ENCODE assay signal across 15 mouse cellular contexts in genomic region chr6:127921996-127922395, GRCm38 (mm10). TPM values are rescaled to one million over a fixed set of nuclear protein-coding genes. Genes with fewer than 3 reads are reported as not detected.
"Had no signal": no experiment of that assay in that cellular context is flagged by ENCODE, and none has a peak within 500 bp of the region (broad histone marks: within the 10 kb centered on the region; RNA-seq: fewer than 3 reads in every experiment).

No protein-coding gene starts in this region.

- H3K9ac ChIP-seq: liver, embryonic 12.5 days; liver, embryonic 14.5 days; lung, embryonic 14.5 days; midbrain, embryonic 12.5 days; midbrain, embryonic 15.5 days; neural tube, embryonic 12.5 days; stomach, embryonic 15.5 days had no signal

- DNase-seq: lung, embryonic 14.5 days; right cerebral cortex, postnatal 14 days; thymus, adult 2 months; thymus, postnatal 25 days; thymus, postnatal 4 days had no signal

- H3K4me3 ChIP-seq: liver, embryonic 12.5 days; megakaryocyte, embryonic 14.5 days; midbrain, embryonic 12.5 days; midbrain, embryonic 15.5 days; neural tube, embryonic 12.5 days; stomach, embryonic 15.5 days had no signal

- H3K27ac ChIP-seq: liver, embryonic 12.5 days; liver, embryonic 14.5 days; macrophage; midbrain, embryonic 12.5 days; midbrain, embryonic 15.5 days; neural tube, embryonic 12.5 days; stomach, embryonic 15.5 days; stomach, postnatal 0 days had no signal

- H3K36me3 ChIP-seq: liver, embryonic 12.5 days; midbrain, embryonic 12.5 days; midbrain, embryonic 15.5 days; stomach, embryonic 15.5 days had no signal

- ATAC-seq: liver, embryonic 12.5 days; midbrain, embryonic 15.5 days had no signal

- H3K4me2 ChIP-seq: liver, embryonic 12.5 days; lung, embryonic 14.5 days; midbrain, embryonic 12.5 days; midbrain, embryonic 15.5 days; neural tube, embryonic 12.5 days; stomach, embryonic 15.5 days had no signal

- H3K4me1 ChIP-seq: liver, embryonic 12.5 days; stomach, embryonic 15.5 days had no signal

- H3K27me3 ChIP-seq: midbrain, embryonic 15.5 days; neural tube, embryonic 12.5 days; stomach, embryonic 15.5 days had no signal

- H3K9me3 ChIP-seq: liver, embryonic 12.5 days; megakaryocyte, embryonic 14.5 days; midbrain, embryonic 12.5 days; midbrain, embryonic 15.5 days; neural tube, embryonic 12.5 days; stomach, embryonic 15.5 days had no signal

RNA-seq across cellular contexts. Expression of gene Tspan11, which starts 34.6 kb away (rescaled TPM):
- polyA plus RNA-seq: liver, adult 2 months; macrophage had no signal
